21 mouse cellular contexts compared by ENCODE assay signal in genomic region chr13:58511248-58511647, GRCm38 (mm10).
DNase-seq lines count a peak whose midpoint lies in the region; ATAC-seq and TF ChIP-seq lines count a peak whose summit lies in the region.
"Had no signal": no experiment of that assay in that cellular context is flagged by ENCODE, and none has a peak within 500 bp of the region (broad histone marks: within the 10 kb centered on the region; RNA-seq: fewer than 3 reads in every experiment).

No protein-coding gene starts in this region.

- no peak overlapping the region for H3K4me2 ChIP-seq in hindbrain, postnatal 0 days (ENCODE audit: low read depth, low read length)
- no peak overlapping the region for H3K4me2 ChIP-seq in hindbrain, embryonic 16.5 days (ENCODE audit: low read length)
- no peak overlapping the region for H3K4me2 ChIP-seq in midbrain, postnatal 0 days (ENCODE audit: low read depth, low read length, poor library complexity, severe bottlenecking)
- no peak overlapping the region for H3K4me2 ChIP-seq in midbrain, embryonic 15.5 days
- H3K4me2 ChIP-seq: embryonic facial prominence, embryonic 15.5 days; forebrain, embryonic 13.5 days; heart, embryonic 11.5 days; heart, embryonic 15.5 days; hindbrain, embryonic 13.5 days had no signal

- no peak for TF ChIP-seq CTCF in hindbrain, postnatal 0 days (IDR thresholded peaks at IDR 0.05; ENCODE audit: low read depth)
- no peak for TF ChIP-seq CTCF in midbrain, postnatal 0 days (IDR thresholded peaks at IDR 0.05)

- no peak overlapping the region for H3K27ac ChIP-seq in hindbrain, postnatal 0 days
- no peak overlapping the region for H3K27ac ChIP-seq in hindbrain, embryonic 16.5 days (ENCODE audit: low read depth, low read length)
- no peak overlapping the region for H3K27ac ChIP-seq in midbrain, postnatal 0 days (ENCODE audit: low read depth, low read length)
- no peak overlapping the region for H3K27ac ChIP-seq in midbrain, embryonic 15.5 days
- H3K27ac ChIP-seq: embryonic facial prominence, embryonic 15.5 days; forebrain, embryonic 13.5 days; heart, adult 2 months; heart, embryonic 15.5 days; hindbrain, embryonic 13.5 days had no signal

- no peaks in the 10 kb centered on the region for H3K9me3 ChIP-seq in hindbrain, postnatal 0 days (ENCODE audit: low read length)
- H3K9me3 ChIP-seq in hindbrain, embryonic 16.5 days (ENCODE audit: control insufficient read depth, low read length): no peaks in the 10 kb centered on the region
- H3K9me3 ChIP-seq in midbrain, postnatal 0 days (ENCODE audit: low read length): no peaks in the 10 kb centered on the region
- H3K9me3 ChIP-seq in midbrain, embryonic 15.5 days: no peaks in the 10 kb centered on the region
- H3K9me3 ChIP-seq: embryonic facial prominence, embryonic 15.5 days; forebrain, embryonic 13.5 days; heart, embryonic 15.5 days; hindbrain, embryonic 13.5 days had no signal

- H3K4me1 ChIP-seq in hindbrain, postnatal 0 days (ENCODE audit: insufficient read depth, low read length): no peaks in the 10 kb centered on the region
- H3K4me1 ChIP-seq in hindbrain, embryonic 16.5 days (ENCODE audit: control insufficient read depth, insufficient read depth, low read depth, low read length): no peaks in the 10 kb centered on the region
- no peaks in the 10 kb centered on the region for H3K4me1 ChIP-seq in midbrain, postnatal 0 days (ENCODE audit: insufficient read depth, low read length)
- peaks cover 9% of the 10 kb centered on the region for H3K4me1 ChIP-seq in midbrain, embryonic 15.5 days
- H3K4me1 ChIP-seq: embryonic facial prominence, embryonic 15.5 days had no signal

- DNase-seq in hindbrain, postnatal 0 days (ENCODE audit: low spot score): peak; percentile 23
- DNase-seq in midbrain, postnatal 0 days (ENCODE audit: low spot score): peak; percentile 32
- peak; percentile 29 for DNase-seq in layer of hippocampus, adult 9-11 months
- DNase-seq: adrenal gland, adult 2 months; adrenal gland, postnatal 25 days; cerebellum, adult 11 months; cerebellum, adult 8-10 months; cerebellum, postnatal 14 days; embryo, embryonic 11 days; gastrocnemius, postnatal 14 days; heart, adult 2 months; heart, postnatal 14 days had no signal

- no peaks in the 10 kb centered on the region for H3K27me3 ChIP-seq in hindbrain, postnatal 0 days (ENCODE audit: insufficient read depth, low read length)
- no peaks in the 10 kb centered on the region for H3K27me3 ChIP-seq in hindbrain, embryonic 16.5 days (replicated peaks; ENCODE audit: control insufficient read depth, insufficient read depth, low read length)
- H3K27me3 ChIP-seq in midbrain, postnatal 0 days (ENCODE audit: insufficient read depth, low read length): no peaks in the 10 kb centered on the region
- H3K27me3 ChIP-seq in midbrain, embryonic 15.5 days (replicated peaks): no peaks in the 10 kb centered on the region
- H3K27me3 ChIP-seq: embryonic facial prominence, embryonic 15.5 days; forebrain, embryonic 13.5 days; hindbrain, embryonic 13.5 days had no signal

- 61% methylated on average over 9 of the region's 9 CpGs for WGBS in hindbrain, postnatal 0 days
- WGBS in hindbrain, embryonic 16.5 days: 80% methylated on average over 9 of the region's 9 CpGs
- 64% methylated on average over 9 of the region's 9 CpGs for WGBS in midbrain, postnatal 0 days
- 70% methylated on average over 9 of the region's 9 CpGs for WGBS in midbrain, embryonic 15.5 days

- no peak for ATAC-seq in hindbrain, postnatal 0 days
- no peak for ATAC-seq in hindbrain, embryonic 16.5 days
- ATAC-seq in midbrain, postnatal 0 days (ENCODE audit: low FRiP score): no peak
- ATAC-seq in midbrain, embryonic 15.5 days (replicated peaks): no peak
- ATAC-seq in megakaryocyte progenitor cell, adult 5-6 weeks (replicated peaks; ENCODE audit: poor library complexity): no peak
- ATAC-seq: forebrain, embryonic 13.5 days had no signal

- H3K36me3 ChIP-seq in hindbrain, postnatal 0 days (ENCODE audit: insufficient read depth, low read length): no peaks in the 10 kb centered on the region
- H3K36me3 ChIP-seq in hindbrain, embryonic 16.5 days (ENCODE audit: control insufficient read depth, insufficient read depth, low read length): no peaks in the 10 kb centered on the region
- no peaks in the 10 kb centered on the region for H3K36me3 ChIP-seq in midbrain, postnatal 0 days (ENCODE audit: insufficient read depth, low read length)
- no peaks in the 10 kb centered on the region for H3K36me3 ChIP-seq in midbrain, embryonic 15.5 days (replicated peaks)
- H3K36me3 ChIP-seq: embryonic facial prominence, embryonic 15.5 days; heart, embryonic 15.5 days; hindbrain, embryonic 13.5 days had no signal

- H3K9ac ChIP-seq in hindbrain, postnatal 0 days (replicated peaks; ENCODE audit: low read length): no peak overlapping the region
- no peak overlapping the region for H3K9ac ChIP-seq in hindbrain, embryonic 16.5 days (ENCODE audit: low read depth, low read length)
- no peak overlapping the region for H3K9ac ChIP-seq in midbrain, postnatal 0 days (replicated peaks; ENCODE audit: low read length, poor library complexity, severe bottlenecking)
- no peak overlapping the region for H3K9ac ChIP-seq in midbrain, embryonic 15.5 days
- H3K9ac ChIP-seq: embryonic facial prominence, embryonic 15.5 days; forebrain, embryonic 13.5 days; heart, embryonic 15.5 days; hindbrain, embryonic 13.5 days had no signal

- no peak overlapping the region for H3K4me3 ChIP-seq in hindbrain, postnatal 0 days (ENCODE audit: low read length)
- H3K4me3 ChIP-seq in hindbrain, embryonic 16.5 days (ENCODE audit: low read length): no peak overlapping the region
- H3K4me3 ChIP-seq in midbrain, postnatal 0 days (ENCODE audit: low read depth, low read length): no peak overlapping the region
- no peak overlapping the region for H3K4me3 ChIP-seq in midbrain, embryonic 15.5 days
- H3K4me3 ChIP-seq: embryonic facial prominence, embryonic 15.5 days; erythroblast, embryonic 14.5 days; forebrain, embryonic 13.5 days; heart, adult 2 months; heart, embryonic 15.5 days; hindbrain, embryonic 13.5 days had no signal
